Mouse (Mus musculus): ENCODE measurements at regions not wholly inside any gene's neighbourhood (a gene's known extent, or its start where the extent isn't known, plus 50 kb on each side); places are given as distances from the start of the nearest gene placed in this dataset.
A peak's percentile ranks its signal among the peaks of the same experiment; 100 is the strongest.

GRCm38 (mm10) chr2:75220775-75221359 lies 395.3 kb downstream of the Mtx2 start:
- DNase-seq (ENCODE audit: low spot score in 2 of 2), result no peak

GRCm38 (mm10) chr2:75224443-75224842 lies 398.8 kb downstream of the Mtx2 start:
- no peak for DNase-seq (ENCODE audit: low spot score in 2 of 2)

DNA sequence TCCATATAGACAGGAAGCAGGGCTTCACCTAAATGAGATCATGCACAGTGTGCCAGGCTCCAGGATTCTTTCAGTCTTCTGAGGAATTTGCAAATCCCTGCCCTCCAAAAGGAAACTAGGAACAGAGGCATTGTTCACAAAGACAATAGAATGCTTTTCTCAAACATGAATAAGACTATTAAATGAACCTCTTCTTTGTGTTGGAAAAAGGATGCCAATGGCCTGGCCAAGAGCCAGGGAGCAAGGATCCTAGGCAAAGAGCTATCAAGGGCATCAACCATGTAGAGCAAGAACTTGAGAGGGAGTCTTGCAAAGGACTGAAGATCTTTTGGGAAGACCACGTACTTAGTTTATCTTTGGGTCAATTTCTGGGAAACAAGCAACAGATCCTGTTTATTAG lies 415.4 kb downstream of the Mtx2 start:
- no peak for DNase-seq (ENCODE audit: low spot score in 2 of 2)

DNA sequence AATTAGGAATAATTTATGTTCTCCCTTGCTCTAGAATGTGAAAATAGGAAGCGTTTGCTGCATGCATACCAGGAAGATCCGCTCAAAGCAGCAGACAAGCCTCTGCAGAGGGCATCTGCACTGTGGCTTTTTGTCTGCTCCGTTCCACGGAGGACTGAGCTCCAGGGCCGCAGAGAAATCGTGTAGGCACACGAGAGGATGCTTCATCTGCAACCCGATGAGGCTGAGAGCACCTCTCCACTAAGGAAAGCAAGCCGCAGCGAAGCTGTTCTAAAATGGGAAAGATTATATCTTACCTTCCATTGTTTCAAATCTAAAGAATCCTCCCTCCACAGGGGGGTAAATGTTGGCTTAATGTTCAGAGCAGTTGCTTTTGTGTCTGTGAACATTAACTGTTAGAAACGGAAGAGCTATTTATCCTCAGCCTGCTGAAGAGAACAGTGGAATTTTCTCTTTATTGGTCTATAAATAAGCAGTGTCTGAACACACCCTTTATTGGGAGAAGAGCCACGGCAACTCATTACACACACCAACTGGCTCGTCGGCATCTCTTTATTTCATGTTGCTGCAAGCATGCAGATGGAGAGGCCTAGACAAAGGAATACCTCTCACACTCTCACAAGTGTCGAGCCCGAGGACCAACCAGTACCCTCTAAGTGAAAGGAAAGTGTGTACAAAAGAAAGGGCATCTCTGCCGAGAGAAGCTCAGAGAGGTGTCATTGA lies 414.6 kb upstream of the Hnrnpa3 start:
- no peak for DNase-seq (ENCODE audit: low spot score in 2 of 2)

- DNase-seq (ENCODE audit: low spot score in 2 of 2), result no peak
Observed at GRCm38 (mm10) chr2:75245256-75245655, 413.8 kb upstream of the Hnrnpa3 start.

DNA sequence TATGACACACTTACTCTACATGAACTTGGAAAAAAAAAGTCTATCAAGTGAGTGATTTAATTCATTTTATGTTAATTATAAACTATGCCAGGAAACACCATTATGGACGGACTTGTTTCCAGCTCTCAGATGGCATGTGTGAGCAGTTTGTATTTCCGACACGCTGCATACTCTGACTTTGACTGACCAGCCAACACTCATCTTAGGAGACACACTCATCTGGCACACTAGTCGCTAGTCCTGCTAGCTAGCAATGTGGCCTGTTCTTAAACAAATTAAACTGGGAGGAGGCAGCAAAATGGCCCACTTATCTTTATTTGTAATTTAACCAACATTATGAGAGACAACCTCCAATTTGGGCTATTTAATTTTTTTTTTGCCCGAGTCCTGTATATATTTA lies 413.4 kb upstream of the Hnrnpa3 start:
- no peak for DNase-seq (ENCODE audit: low spot score in 2 of 2)

GRCm38 (mm10) chr2:75246082-75246743 lies 412.8 kb upstream of the Hnrnpa3 start:
- DNase-seq (ENCODE audit: low spot score in 2 of 2), result peak in 1 of 2 experiments; percentile 26

GRCm38 (mm10) chr2:75248251-75248650 lies 410.8 kb upstream of the Hnrnpa3 start:
- no peak for DNase-seq (ENCODE audit: low spot score in 2 of 2)

GRCm38 (mm10) chr2:75250507-75250906 lies 408.6 kb upstream of the Hnrnpa3 start:
- no peak for DNase-seq (ENCODE audit: low spot score in 2 of 2)

DNA sequence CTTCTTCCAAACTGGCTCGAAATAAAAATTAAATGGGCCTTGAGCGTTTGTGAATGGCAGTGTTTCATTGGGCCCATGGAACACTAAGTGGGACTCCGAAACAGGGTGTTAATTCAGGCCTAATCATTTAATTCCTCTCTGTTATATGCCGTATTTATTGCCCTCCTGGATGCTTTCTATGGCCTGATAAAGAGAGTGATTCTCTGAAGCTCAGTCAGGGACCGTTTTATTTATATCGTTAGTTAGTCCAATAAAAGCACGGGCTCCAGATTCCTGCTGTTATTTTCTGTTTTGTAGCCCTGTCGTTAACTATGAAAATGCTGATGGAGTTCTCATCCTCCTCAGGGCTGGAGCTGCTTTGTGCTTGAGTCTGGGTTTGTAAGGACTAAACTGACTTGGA lies 406.2 kb upstream of the Hnrnpa3 start:
- no peak for DNase-seq (ENCODE audit: low spot score in 2 of 2)

GRCm38 (mm10) chr2:75265218-75265617 lies 393.8 kb upstream of the Hnrnpa3 start:
- no peak for DNase-seq (ENCODE audit: low spot score in 2 of 2)

GRCm38 (mm10) chr2:75265739-75266699 lies 393.0 kb upstream of the Hnrnpa3 start:
- no peak for DNase-seq (ENCODE audit: low spot score in 2 of 2)

- no peak for DNase-seq (ENCODE audit: low spot score in 2 of 2)
Observed at GRCm38 (mm10) chr2:75267949-75268348, 391.1 kb upstream of the Hnrnpa3 start.

DNA sequence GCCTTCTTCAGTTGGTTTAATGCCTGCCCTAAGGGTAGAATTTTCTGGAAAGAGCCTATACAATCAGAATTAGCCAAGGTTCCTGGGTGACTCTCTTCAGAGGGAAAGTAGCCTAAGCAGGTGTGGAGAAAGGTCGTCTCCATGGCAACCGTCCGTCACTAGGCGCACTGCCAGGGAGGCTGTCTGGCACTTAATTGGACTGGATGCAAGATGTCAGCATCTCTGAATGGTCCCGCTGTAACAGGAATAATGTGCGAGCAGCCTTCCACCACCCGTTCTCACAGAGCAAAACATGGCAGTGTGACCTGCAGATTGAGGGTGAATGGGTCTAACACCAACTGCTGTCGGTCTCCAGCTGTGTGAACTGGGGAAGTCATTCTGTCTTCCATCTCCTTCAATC lies 389.6 kb upstream of the Hnrnpa3 start:
- DNase-seq (ENCODE audit: low spot score in 2 of 2), result no peak

DNA sequence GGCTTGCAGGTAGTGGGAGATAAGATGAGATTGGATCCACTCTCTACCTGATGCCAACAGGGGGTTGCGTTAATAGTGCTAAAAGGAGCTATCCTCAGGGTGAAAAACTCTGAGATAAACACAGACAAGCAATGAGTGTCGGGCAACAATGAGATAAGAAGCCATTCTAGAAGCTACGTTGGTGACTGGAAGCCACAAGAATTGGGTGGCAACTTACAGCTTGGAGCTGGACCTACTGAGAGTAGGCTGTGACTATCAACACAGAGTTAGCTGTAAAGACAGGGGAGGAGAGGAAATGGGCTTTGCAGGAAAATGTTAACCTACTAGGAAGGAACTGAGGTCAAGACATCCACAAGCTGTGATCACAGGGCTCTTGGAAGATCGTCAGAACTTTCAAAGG lies 388.9 kb upstream of the Hnrnpa3 start:
- DNase-seq (ENCODE audit: low spot score in 2 of 2), result no peak

- DNase-seq (ENCODE audit: low spot score in 2 of 2), result no peak
Observed at GRCm38 (mm10) chr2:75287900-75288299, 371.2 kb upstream of the Hnrnpa3 start.

DNA sequence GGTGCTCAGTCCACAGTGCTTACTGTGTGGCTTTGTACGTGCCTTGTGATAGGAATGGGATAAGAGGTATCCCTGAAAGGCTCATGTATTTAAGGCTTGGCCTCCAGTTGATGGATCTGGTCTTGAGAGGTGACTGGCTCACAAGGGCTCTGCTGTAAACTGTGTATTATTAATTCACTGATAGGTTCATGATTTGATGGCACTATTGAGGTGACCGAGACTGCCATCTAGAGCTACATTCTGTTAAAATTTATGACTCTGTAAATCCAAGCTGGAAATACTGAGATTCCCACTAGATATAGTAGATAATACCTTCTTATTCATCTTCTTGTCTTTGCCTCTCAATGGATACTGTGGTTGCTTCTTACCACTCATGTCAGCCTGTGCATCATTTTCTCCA lies 367.4 kb upstream of the Hnrnpa3 start:
- no peak for DNase-seq (ENCODE audit: low spot score in 2 of 2)

- DNase-seq (ENCODE audit: low spot score in 2 of 2), result no peak
Observed at GRCm38 (mm10) chr2:75306821-75307220, 352.2 kb upstream of the Hnrnpa3 start.

GRCm38 (mm10) chr2:75311191-75311590 lies 347.9 kb upstream of the Hnrnpa3 start:
- no peak for DNase-seq (ENCODE audit: low spot score in 2 of 2)

GRCm38 (mm10) chr2:75312246-75312645 lies 346.8 kb upstream of the Hnrnpa3 start:
- peak in 1 of 2 experiments; percentile 36 for DNase-seq (ENCODE audit: low spot score in 2 of 2)

- no peak for DNase-seq (ENCODE audit: low spot score in 2 of 2)
Observed at GRCm38 (mm10) chr2:75315341-75315740, 343.7 kb upstream of the Hnrnpa3 start.

DNA sequence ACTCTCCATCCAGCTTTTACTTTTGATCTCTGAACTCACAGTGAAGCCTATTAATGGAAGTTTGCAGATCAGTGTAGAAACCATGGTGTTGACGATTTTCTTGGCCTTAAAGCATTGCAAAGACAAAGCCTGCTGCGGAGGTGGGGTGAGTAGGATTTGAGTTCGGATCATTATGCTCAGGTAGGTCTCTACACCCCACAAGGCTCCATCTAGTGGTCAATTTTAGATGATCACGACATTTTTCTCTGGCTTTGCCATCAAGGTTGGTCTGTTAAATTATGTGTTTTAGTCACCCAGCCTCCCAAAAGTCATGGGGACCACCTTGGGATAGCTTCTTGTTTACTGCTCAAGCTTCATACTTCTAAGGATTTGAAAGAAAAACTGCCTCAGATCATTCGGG lies 340.9 kb upstream of the Hnrnpa3 start:
- no peak for DNase-seq (ENCODE audit: low spot score in 2 of 2)

Measured in frontal cortex, postnatal 25 days (tissue).